Mouse (Mus musculus) lung, postnatal 4 days (tissue): ENCODE data around the gene Gm20449.
A peak's percentile ranks its signal among the peaks of the same experiment; 100 is the strongest.
"Not testable (repeated sequence)": the region's sequence is repeated elsewhere in the genome, so short reads cannot be mapped to it uniquely, and the experiment has no call there.

ENCODE experiments used
- DNase-seq, 2 experiments: peaks; one replicate each; pipeline ENCODE4 v3.0.0; 2021

Gene Gm20449

GRCm38 (mm10) chr7:41499389-41500049 lies at the start of gene Gm20449, which contains the start of gene AW146154:
Gene Gm20449, minus strand, starts transcription at chr7:41499417.
Gene AW146154, minus strand, starts transcription at chr7:41499890.
- peak; percentile 96 to 98 for DNase-seq

- DNase-seq = no peak
Measured at GRCm38 (mm10) chr7:41512672-41513071, 13.5 kb upstream of the Gm20449 start.

- no peak for DNase-seq
Measured at GRCm38 (mm10) chr7:41512207-41512606, 13.0 kb upstream of the Gm20449 start.

GRCm38 (mm10) chr7:41502402-41502801 lies 3.2 kb upstream of the Gm20449 start:
- DNase-seq = no peak

GRCm38 (mm10) chr7:41500151-41500934 lies 1.1 kb upstream of the Gm20449 start:
- peak; percentile 29 to 68 for DNase-seq

GRCm38 (mm10) chr7:41499018-41499388 lies 214 bp downstream of the Gm20449 start:
- not testable (repeated sequence) for DNase-seq

- DNase-seq = not testable (repeated sequence)
Measured at GRCm38 (mm10) chr7:41498464-41498863, 753 bp downstream of the Gm20449 start.

- DNase-seq = no peak
Measured at GRCm38 (mm10) chr7:41497871-41498270, 1.3 kb downstream of the Gm20449 start.

GRCm38 (mm10) chr7:41451864-41452263 lies 47.4 kb downstream of the Gm20449 start:
- no peak for DNase-seq

- DNase-seq = not testable (repeated sequence)
Measured at GRCm38 (mm10) chr7:41448596-41448995, 50.6 kb downstream of the Gm20449 start, which contains the start of gene Vmn2r57. Gene Vmn2r57, minus strand, starts transcription at chr7:41448696.

- DNase-seq = no peak
Measured at GRCm38 (mm10) chr7:41394130-41394529, 105.1 kb downstream of the Gm20449 start.

GRCm38 (mm10) chr7:41393048-41393971 lies 105.9 kb downstream of the Gm20449 start, which contains the start of gene AI987944:
Gene AI987944, minus strand, starts transcription at chr7:41393379.
- DNase-seq = peak; percentile 83 to 87
